In genomic region chr10:12017286-12017685, GRCm38 (mm10) we compare ENCODE assay signal across 17 mouse cellular contexts.
DNase-seq lines count a peak whose midpoint lies in the region; ATAC-seq lines count a peak whose summit lies in the region.
"Had no signal": no experiment of that assay in that cellular context is flagged by ENCODE, and none has a peak within 500 bp of the region (broad histone marks: within the 10 kb centered on the region; RNA-seq: fewer than 3 reads in every experiment).

No protein-coding gene starts in this region.

- intact Hi-C loops in heart, postnatal 10 days (cut with DNase I): no loop called here

- DNase-seq in adrenal gland, adult 2 months: no peak
- DNase-seq in heart, postnatal 10 days: no peak
- DNase-seq in spleen, postnatal 4 days (ENCODE audit: low spot score in 2 of 2): no peak
- DNase-seq: adrenal gland, postnatal 10 days; adrenal gland, postnatal 25 days; cerebellum, adult 11-12 months; cerebellum, adult 2 months; cerebellum, adult 9-10 months; cerebellum, postnatal 10 days; cerebellum, postnatal 25 days; embryo, embryonic 11 days had no signal

- peak; percentile 60; the same call in 1 of the 2 replicates for ATAC-seq in common myeloid progenitor, adult 5-6 weeks (replicated peaks; ENCODE audit: low read depth, poor library complexity, severe bottlenecking)
- ATAC-seq in megakaryocyte, adult 5-6 weeks (ENCODE audit: poor library complexity, severe bottlenecking): peak; percentile 49; the same call in 1 of the 2 replicates
- ATAC-seq: activated CD4-positive, CD25-positive, alpha-beta regulatory T cell, adult 4 months; forebrain, embryonic 14.5 days; forebrain, embryonic 16.5 days; Patski had no signal
